Comparison of ENCODE assay signal across 29 mouse cellular contexts in genomic region chr2:48775281-48775680, GRCm38 (mm10). TPM values are rescaled to one million over a fixed set of nuclear protein-coding genes. Genes with fewer than 3 reads are reported as not detected.
A peak's percentile ranks its signal among the peaks of the same experiment; 100 is the strongest.
DNase-seq lines count a peak whose midpoint lies in the region; TF ChIP-seq lines count a peak whose summit lies in the region.
"Had no signal": no experiment of that assay in that cellular context is flagged by ENCODE, and none has a peak within 500 bp of the region (broad histone marks: within the 10 kb centered on the region; RNA-seq: fewer than 3 reads in every experiment).

No protein-coding gene starts in this region.

- peak; percentile 2 to 45 for DNase-seq in frontal cortex, adult 2 months (ENCODE audit: extremely low spot score in 1 of 2, low spot score in 1 of 2)
- DNase-seq in frontal cortex, postnatal 10 days (ENCODE audit: low spot score in 2 of 2): no peak
- peak; percentile 4 to 67 for DNase-seq in left cerebral cortex, postnatal 25 days (ENCODE audit: low spot score in 2 of 2)
- DNase-seq in left cerebral cortex, postnatal 10 days (ENCODE audit: extremely low spot score in 1 of 2, low spot score in 2 of 2): no peak
- peak; percentile 5 to 13 for DNase-seq in right cerebral cortex, adult 2 months (ENCODE audit: low spot score in 2 of 2)
- DNase-seq in right cerebral cortex, postnatal 10 days (ENCODE audit: low spot score in 2 of 2): no peak
- DNase-seq in adipocyte (ENCODE audit: low spot score): no peak
- DNase-seq: adrenal gland, adult 8-10 months; adrenal gland, postnatal 25 days; B cell, adult 2 months; cerebellum, adult 18-20 months; cerebellum, adult 9-11 months; cerebellum, postnatal 25 days; embryo, embryonic 11 days; gastrocnemius, postnatal 10 days; gastrocnemius, postnatal 36 days; heart, adult 2 months; heart, postnatal 14 days; heart, postnatal 4 days had no signal

- H3K27ac ChIP-seq in cortical plate, adult 2 months (ENCODE audit: insufficient read depth, low read length): 0 out of 2 replicates have a peak overlapping the region, but pooled peaks have one; percentile 46
- H3K27ac ChIP-seq: embryonic facial prominence, embryonic 10.5 days; embryonic facial prominence, embryonic 13.5 days; forebrain, embryonic 12.5 days; forebrain, embryonic 15.5 days; heart, adult 2 months; heart, embryonic 10.5 days; heart, embryonic 13.5 days; hindbrain, embryonic 14.5 days; hindbrain, postnatal 0 days had no signal

- no peaks in the 10 kb centered on the region for H3K4me1 ChIP-seq in cortical plate, adult 2 months (ENCODE audit: control insufficient read depth, insufficient read depth, low read length)
- H3K4me1 ChIP-seq: embryonic facial prominence, embryonic 10.5 days; embryonic facial prominence, embryonic 13.5 days; forebrain, embryonic 12.5 days; forebrain, embryonic 15.5 days; heart, embryonic 10.5 days; heart, embryonic 13.5 days had no signal

- no peak overlapping the region for H3K4me3 ChIP-seq in cortical plate, adult 2 months (ENCODE audit: insufficient read depth, low read length)
- H3K4me3 ChIP-seq: embryonic facial prominence, embryonic 10.5 days; embryonic facial prominence, embryonic 13.5 days; erythroblast, embryonic 14.5 days; forebrain, embryonic 12.5 days; forebrain, embryonic 15.5 days; heart, adult 2 months; heart, embryonic 10.5 days; heart, embryonic 13.5 days had no signal

- no peak for TF ChIP-seq POLR2A in cortical plate, adult 2 months (IDR thresholded peaks at IDR 0.05; ENCODE audit: extremely low read depth, insufficient read depth, low read length)

- intact Hi-C loops in left cerebral cortex, postnatal 25 days (cut with DNase I): loop anchor here (10.0 kb wide), 1 partner anchor 320 kb away; no protein-coding TSS in a partner anchor
- intact Hi-C loops in left cerebral cortex, postnatal 10 days (cut with DNase I): no loop called here

- TF ChIP-seq CTCF in cortical plate, adult 2 months (IDR thresholded peaks at IDR 0.05; ENCODE audit: extremely low read depth, insufficient read depth, low read length): no peak

RNA-seq across cellular contexts. Expression of gene Acvr2a, which starts 38.6 kb away (rescaled TPM):
- 16.8 and 21.8 TPM in 2 replicates for polyA plus RNA-seq in frontal cortex, adult 2 months (2012; rRNA removed)
- total RNA-seq in left cerebral cortex, postnatal 25 days (2021): 10 to 100 TPM; 48.3 to 52.5 TPM
- total RNA-seq in left cerebral cortex, postnatal 10 days (2021): 10 to 100 TPM; 69.5 to 71.4 TPM
- polyA plus RNA-seq in cortical plate, adult 2 months (2012; rRNA removed): 20.1 and 20.5 TPM in 2 replicates

Comparison
In these comparisons a context has a peak if more than half of its experiments do, and no peak if none do; other contexts are left out.
1. DNase-seq: peak in frontal cortex, adult 2 months (2 of 2), left cerebral cortex, postnatal 25 days (2 of 2) and right cerebral cortex, adult 2 months (2 of 2); none in frontal cortex, postnatal 10 days (0 of 2), left cerebral cortex, postnatal 10 days (0 of 2), right cerebral cortex, postnatal 10 days (0 of 2) and adipocyte (single experiment).